Mouse (Mus musculus): ENCODE measurements around the gene Etv6. TPM values are rescaled to one million over a fixed set of nuclear protein-coding genes. Genes with fewer than 3 reads are reported as not detected.
A peak's percentile ranks its signal among the peaks of the same experiment; 100 is the strongest.

Etv6 gene
- polyA plus RNA-seq, 1 experiment from 2014 or later: 6.9 TPM

- Histone ChIP-seq H3K4me3 (no peak overlapping the region), H3K27me3 (no peaks in the 10 kb centered on the region), H3K9ac (no peak overlapping the region), H3K4me2 (no peak overlapping the region), H3K27ac (replicated peaks) (no peak overlapping the region), H3K36me3 (peaks cover 62% of the 10 kb centered on the region), H3K9me3 (no peaks in the 10 kb centered on the region), H3K4me1 (replicated peaks) (no peaks in the 10 kb centered on the region)
- no peak for ATAC-seq (ENCODE audit: low read depth)
- WGBS: 90% methylated on average over 3 of the region's 3 CpGs
Measured at GRCm38 (mm10) chr6:134261904-134262303, 226.4 kb downstream of the Etv6 start.

DNA sequence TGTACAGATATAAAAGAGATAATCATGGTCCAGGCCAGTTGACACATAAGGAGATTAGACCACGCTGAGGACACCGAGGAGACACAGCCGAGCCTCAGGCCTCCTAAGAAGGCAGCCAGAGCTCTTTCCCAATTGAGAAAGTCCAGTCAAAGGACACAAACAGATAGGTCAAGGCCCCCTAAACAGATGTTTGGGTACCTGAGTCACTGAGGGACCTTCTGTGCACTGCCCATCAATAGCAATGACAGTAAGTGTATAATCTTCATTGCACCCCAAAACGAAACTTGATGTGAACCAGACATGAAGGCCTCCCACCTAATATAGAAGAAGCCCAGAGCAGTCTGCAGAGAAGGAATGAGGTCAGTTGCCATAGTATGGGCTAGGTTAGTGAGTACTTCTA, 226.9 kb downstream of the Etv6 start:
- no peak overlapping the region for H3K9ac ChIP-seq
- H3K4me1 ChIP-seq (replicated peaks): no peaks in the 10 kb centered on the region
- H3K27ac ChIP-seq (replicated peaks): peak overlapping the region; percentile 33; the same call in 1 of the 2 replicates
- 85% methylated on average over 4 of the region's 4 CpGs for WGBS
- no peaks in the 10 kb centered on the region for H3K27me3 ChIP-seq
- H3K36me3 ChIP-seq: peaks cover 66% of the 10 kb centered on the region
- no peak overlapping the region for H3K4me3 ChIP-seq
- no peak for ATAC-seq (ENCODE audit: low read depth)
- H3K4me2 ChIP-seq: no peak overlapping the region
- no peaks in the 10 kb centered on the region for H3K9me3 ChIP-seq

DNA sequence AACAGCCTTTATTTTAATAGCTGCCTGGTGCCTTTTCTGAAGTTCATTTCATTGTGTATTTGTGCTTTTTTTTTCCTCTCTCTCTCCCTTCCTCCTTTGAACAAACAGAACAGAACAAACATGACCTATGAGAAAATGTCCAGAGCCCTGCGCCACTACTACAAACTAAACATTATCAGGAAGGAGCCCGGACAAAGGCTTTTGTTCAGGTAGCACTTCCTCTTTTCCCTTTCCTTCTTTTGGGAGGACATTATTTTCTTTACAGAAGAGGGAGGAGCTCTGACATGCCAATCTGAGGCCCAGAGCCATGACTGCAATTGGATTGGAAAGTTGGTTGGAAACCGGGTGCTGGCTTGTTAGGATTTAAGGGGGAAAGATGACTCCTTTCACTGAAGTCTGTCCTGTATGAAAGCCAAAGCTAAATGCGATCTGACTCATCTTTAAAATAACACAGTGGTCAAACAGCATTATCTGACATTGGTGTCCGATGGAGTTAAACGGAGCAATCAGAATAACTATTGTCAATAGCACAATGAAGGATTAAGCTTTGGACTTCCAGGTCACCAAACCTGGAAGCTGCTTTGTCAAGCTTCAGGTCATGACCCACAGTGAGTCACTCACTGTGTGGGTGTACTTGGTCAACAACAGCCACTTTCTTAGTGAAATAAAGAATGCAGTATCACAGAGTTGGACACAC, 227.6 kb downstream of the Etv6 start:
- Histone ChIP-seq H3K27ac (replicated peaks) (no peak overlapping the region), H3K9ac (no peak overlapping the region), H3K27me3 (no peaks in the 10 kb centered on the region), H3K4me2 (no peak overlapping the region), H3K4me3 (no peak overlapping the region), H3K36me3 (peaks cover 71% of the 10 kb centered on the region), H3K4me1 (replicated peaks) (no peaks in the 10 kb centered on the region), H3K9me3 (no peaks in the 10 kb centered on the region)
- WGBS: 75% methylated on average over 6 of the region's 6 CpGs
- no peak for ATAC-seq (ENCODE audit: low read depth)

GRCm38 (mm10) chr6:134273884-134274283, 238.4 kb downstream of the Etv6 start:
- no peaks in the 10 kb centered on the region for H3K4me1 ChIP-seq (replicated peaks)
- H3K4me2 ChIP-seq: no peak overlapping the region
- no peaks in the 10 kb centered on the region for H3K9me3 ChIP-seq
- 91% methylated on average over 2 of the region's 2 CpGs for WGBS
- H3K4me3 ChIP-seq: no peak overlapping the region
- no peak overlapping the region for H3K9ac ChIP-seq
- H3K27ac ChIP-seq (replicated peaks): no peak overlapping the region
- no peak for ATAC-seq (ENCODE audit: low read depth)
- no peaks in the 10 kb centered on the region for H3K27me3 ChIP-seq
- peaks cover 29% of the 10 kb centered on the region for H3K36me3 ChIP-seq

DNA sequence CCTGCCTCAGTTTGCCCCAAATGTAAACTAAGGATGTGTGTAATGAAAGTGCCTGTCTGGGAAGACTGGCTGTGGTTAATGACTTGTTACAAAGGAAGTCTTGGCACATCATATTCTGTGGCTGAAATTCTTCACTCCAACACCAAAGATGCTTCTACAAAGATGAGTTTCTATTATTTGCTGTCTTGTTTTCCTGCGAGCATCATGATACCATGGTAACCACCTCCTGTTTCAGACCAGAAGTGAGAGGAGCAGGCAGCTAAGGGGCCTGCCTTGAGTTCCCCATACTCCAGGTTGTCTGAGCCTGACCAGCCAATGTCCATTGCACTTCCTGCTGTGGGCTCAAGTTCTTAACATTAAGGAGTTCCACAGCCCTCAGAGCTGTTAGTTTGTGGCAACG, 241.5 kb downstream of the Etv6 start:
- Histone ChIP-seq H3K36me3 (peaks cover 7% of the 10 kb centered on the region; the same call in 1 of the 2 replicates), H3K27me3 (no peaks in the 10 kb centered on the region), H3K4me2 (no peak overlapping the region), H3K9ac (no peak overlapping the region), H3K27ac (replicated peaks) (no peak overlapping the region), H3K4me3 (no peak overlapping the region), H3K9me3 (no peaks in the 10 kb centered on the region), H3K4me1 (replicated peaks) (no peaks in the 10 kb centered on the region)
- no peak for ATAC-seq (ENCODE audit: low read depth)
- 91% methylated on average over 2 of the region's 2 CpGs for WGBS

- no peak for ATAC-seq (ENCODE audit: low read depth)
- Histone ChIP-seq H3K36me3 (no peaks in the 10 kb centered on the region), H3K27ac (replicated peaks) (no peak overlapping the region), H3K9me3 (no peaks in the 10 kb centered on the region), H3K4me2 (no peak overlapping the region), H3K9ac (no peak overlapping the region), H3K27me3 (no peaks in the 10 kb centered on the region), H3K4me3 (no peak overlapping the region), H3K4me1 (replicated peaks) (no peaks in the 10 kb centered on the region)
- WGBS: 79% methylated on average over 3 of the region's 3 CpGs
Measured at GRCm38 (mm10) chr6:134282095-134282494, 246.6 kb downstream of the Etv6 start.

DNA sequence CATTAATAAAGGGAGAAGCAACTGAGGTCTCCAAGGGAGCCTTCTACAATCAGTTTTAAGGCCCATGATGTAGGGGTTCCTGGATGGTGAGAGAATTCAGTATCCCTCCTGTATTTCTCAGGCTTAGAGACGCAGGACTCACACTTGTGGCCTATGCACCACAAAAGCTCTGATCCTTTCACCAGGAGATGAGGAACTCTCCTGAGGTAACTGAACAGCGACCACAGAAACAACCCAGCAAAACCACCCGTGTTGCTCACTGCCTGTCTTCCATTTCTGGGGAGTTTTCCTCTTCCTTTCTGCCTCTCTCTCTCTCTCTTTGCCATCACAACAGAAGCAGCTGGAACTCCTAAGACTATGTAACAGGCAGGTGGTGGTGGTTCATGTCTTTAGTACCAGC, 256.3 kb downstream of the Etv6 start:
- no peaks in the 10 kb centered on the region for H3K27me3 ChIP-seq
- H3K4me1 ChIP-seq (replicated peaks): no peaks in the 10 kb centered on the region
- H3K9ac ChIP-seq: no peak overlapping the region
- H3K9me3 ChIP-seq: no peaks in the 10 kb centered on the region; the same call in 1 of the 2 replicates
- H3K4me3 ChIP-seq: no peak overlapping the region
- no peak for ATAC-seq (ENCODE audit: low read depth)
- H3K4me2 ChIP-seq: no peak overlapping the region
- no peak overlapping the region for H3K27ac ChIP-seq (replicated peaks)
- 91% methylated on average over 3 of the region's 3 CpGs for WGBS
- H3K36me3 ChIP-seq: no peaks in the 10 kb centered on the region

DNA sequence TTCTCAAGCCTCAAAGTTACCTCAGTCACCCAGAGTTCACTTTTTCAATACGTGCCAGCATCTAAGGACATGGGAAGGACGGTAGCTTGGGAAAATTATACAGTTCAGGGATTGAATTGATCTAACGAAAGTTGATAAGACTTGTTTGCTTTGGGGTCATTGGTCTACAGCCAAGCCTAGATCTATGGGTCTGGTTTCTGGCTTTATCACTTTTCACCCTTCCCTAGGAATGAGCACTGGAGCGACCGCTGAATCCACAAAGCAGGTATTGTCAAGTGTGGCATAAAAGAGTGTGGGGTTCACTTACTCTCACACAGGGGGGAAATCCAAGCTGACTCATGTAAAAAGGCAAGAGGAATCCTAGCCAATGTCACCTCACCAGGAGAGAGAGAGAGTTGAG, 256.9 kb downstream of the Etv6 start:
- Histone ChIP-seq H3K4me3 (no peak overlapping the region), H3K4me1 (replicated peaks) (no peaks in the 10 kb centered on the region), H3K4me2 (no peak overlapping the region), H3K27ac (replicated peaks) (no peak overlapping the region), H3K9me3 (no peaks in the 10 kb centered on the region; the same call in 1 of the 2 replicates), H3K27me3 (no peaks in the 10 kb centered on the region), H3K36me3 (no peaks in the 10 kb centered on the region), H3K9ac (no peak overlapping the region)
- 90% methylated on average over 5 of the region's 5 CpGs for WGBS
- ATAC-seq (ENCODE audit: low read depth): no peak

DNA sequence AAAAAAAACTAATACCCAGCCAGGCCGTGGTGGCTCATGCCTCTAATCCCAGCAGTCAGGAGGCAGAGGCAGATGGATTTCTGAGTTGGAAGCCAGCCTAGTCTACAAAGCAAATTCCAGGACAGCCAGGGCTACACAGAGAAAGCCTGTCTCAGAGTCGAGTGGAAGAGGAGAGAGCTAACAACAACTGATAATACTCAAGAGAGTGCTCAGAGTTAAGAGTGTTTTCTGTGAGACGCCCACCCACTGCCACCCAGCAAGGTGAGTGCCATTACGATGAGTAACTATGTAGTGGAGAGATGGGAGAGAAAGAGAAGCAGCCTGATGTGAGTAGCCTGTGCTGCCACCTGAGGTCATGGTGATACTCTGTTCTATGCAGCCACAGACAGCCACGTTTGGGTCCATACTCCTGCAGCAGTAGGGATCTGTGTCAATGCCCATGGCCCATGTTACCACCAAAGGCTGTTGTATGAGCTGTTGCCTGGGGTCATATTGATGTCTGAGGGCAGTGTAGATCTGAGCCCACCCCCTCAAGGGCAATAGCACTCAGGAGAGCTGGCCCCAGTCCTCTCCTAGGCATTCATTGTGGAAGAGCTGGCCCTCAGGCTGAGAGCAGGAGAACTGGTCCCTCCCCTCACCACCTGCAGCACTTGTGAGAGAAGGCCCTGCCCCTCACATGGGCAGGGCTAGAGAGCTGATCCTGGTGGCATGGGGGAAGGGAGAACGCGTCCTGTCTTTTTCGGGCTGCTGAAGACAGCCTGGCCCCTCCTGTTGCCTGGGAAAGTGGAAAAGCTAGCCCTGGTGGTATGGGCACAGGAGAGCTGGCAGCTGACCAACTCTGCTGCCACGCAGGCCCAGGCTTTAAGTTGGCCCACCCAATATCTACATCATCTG, 258.4 kb downstream of the Etv6 start:
- peak; percentile 15; the same call in 1 of the 2 replicates for ATAC-seq (ENCODE audit: low read depth)
- H3K27ac ChIP-seq (replicated peaks): no peak overlapping the region
- no peaks in the 10 kb centered on the region for H3K4me1 ChIP-seq (replicated peaks)
- H3K36me3 ChIP-seq: no peaks in the 10 kb centered on the region
- H3K4me3 ChIP-seq: no peak overlapping the region
- no peak overlapping the region for H3K9ac ChIP-seq
- H3K9me3 ChIP-seq: no peaks in the 10 kb centered on the region
- 56% methylated on average over 9 of the region's 9 CpGs for WGBS
- no peaks in the 10 kb centered on the region for H3K27me3 ChIP-seq
- H3K4me2 ChIP-seq: no peak overlapping the region

GRCm38 (mm10) chr6:134297884-134298619, 262.6 kb downstream of the Etv6 start:
- H3K9me3 ChIP-seq: no peaks in the 10 kb centered on the region
- H3K36me3 ChIP-seq: no peaks in the 10 kb centered on the region
- H3K4me1 ChIP-seq (replicated peaks): no peaks in the 10 kb centered on the region
- no peak overlapping the region for H3K27ac ChIP-seq (replicated peaks)
- no peak overlapping the region for H3K9ac ChIP-seq
- 85% methylated on average over 13 of the region's 13 CpGs for WGBS
- no peak overlapping the region for H3K4me2 ChIP-seq
- ATAC-seq (ENCODE audit: low read depth): no peak
- no peak overlapping the region for H3K4me3 ChIP-seq
- H3K27me3 ChIP-seq: no peaks in the 10 kb centered on the region

- H3K4me1 ChIP-seq (replicated peaks): no peaks in the 10 kb centered on the region
- H3K4me2 ChIP-seq: no peak overlapping the region
- H3K36me3 ChIP-seq: no peaks in the 10 kb centered on the region
- H3K27ac ChIP-seq (replicated peaks): no peak overlapping the region
- H3K9me3 ChIP-seq: no peaks in the 10 kb centered on the region
- no peak overlapping the region for H3K4me3 ChIP-seq
- no peak overlapping the region for H3K9ac ChIP-seq
- no peak for ATAC-seq (ENCODE audit: low read depth)
- H3K27me3 ChIP-seq: no peaks in the 10 kb centered on the region
- 93% methylated on average over 1 of the region's 1 CpGs for WGBS
Measured at GRCm38 (mm10) chr6:134301951-134302350, 266.5 kb downstream of the Etv6 start.

- Histone ChIP-seq H3K9me3 (no peaks in the 10 kb centered on the region), H3K4me3 (no peak overlapping the region), H3K4me2 (no peak overlapping the region), H3K9ac (no peak overlapping the region), H3K27me3 (no peaks in the 10 kb centered on the region), H3K4me1 (replicated peaks) (no peaks in the 10 kb centered on the region), H3K27ac (replicated peaks) (no peak overlapping the region), H3K36me3 (no peaks in the 10 kb centered on the region)
- WGBS: 81% methylated on average over 4 of the region's 4 CpGs
- no peak for ATAC-seq (ENCODE audit: low read depth)
Measured at GRCm38 (mm10) chr6:134311346-134311745, 275.8 kb downstream of the Etv6 start.

Measured in neural tube, embryonic 13.5 days (tissue).